Mouse (Mus musculus): ENCODE results near the gene Serpinb8. TPM values are rescaled to one million over a fixed set of nuclear protein-coding genes. Genes with fewer than 3 reads are reported as not detected.

Gene Serpinb8
- polyA plus RNA-seq, 1 experiment from 2014 or later = 6.2 TPM

DNA sequence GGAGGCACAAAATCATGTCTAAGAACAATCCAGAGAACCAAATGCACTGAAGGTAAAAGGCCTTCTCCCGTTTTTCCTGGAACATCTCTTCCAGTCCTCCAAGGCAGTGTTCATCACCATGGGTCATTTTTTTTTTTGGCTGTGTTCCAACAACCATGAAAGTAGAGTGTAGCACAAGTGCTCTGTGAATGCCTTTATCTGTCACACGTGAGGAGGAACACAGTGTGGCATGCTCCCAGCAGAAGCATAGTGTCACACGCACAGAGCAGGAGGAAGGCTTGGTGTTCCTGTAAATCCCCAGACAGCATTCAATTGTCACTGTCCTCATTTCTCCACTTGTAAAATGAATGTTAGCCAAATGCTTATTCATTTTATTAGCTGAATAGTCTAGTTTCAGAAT, 2.8 kb downstream of the Serpinb8 start:
- H3K27me3 ChIP-seq (replicated peaks; ENCODE audit: insufficient read depth, low read length) = no peaks in the 10 kb centered on the region
- ATAC-seq = no peak
- no peaks in the 10 kb centered on the region; the same call in 1 of the 2 replicates for H3K4me1 ChIP-seq (ENCODE audit: insufficient read depth, low read depth, low read length)
- no peak overlapping the region for H3K9ac ChIP-seq (replicated peaks; ENCODE audit: low read depth)
- H3K4me3 ChIP-seq (ENCODE audit: low read depth, low read length) = no peak overlapping the region
- H3K9me3 ChIP-seq (ENCODE audit: low read length) = no peaks in the 10 kb centered on the region
- no peak overlapping the region for H3K4me2 ChIP-seq (replicated peaks; ENCODE audit: low read depth, low read length)
- no peak for DNase-seq (ENCODE audit: low spot score)
- H3K36me3 ChIP-seq (ENCODE audit: insufficient read depth, low read length) = no peaks in the 10 kb centered on the region
- TF ChIP-seq EP300 (IDR thresholded peaks at IDR 0.05) = no peak
- no peak for TF ChIP-seq CTCF (IDR thresholded peaks at IDR 0.05)
- no peak overlapping the region for H3K27ac ChIP-seq (ENCODE audit: low read length)
- 30% methylated on average over 3 of the region's 3 CpGs for WGBS

DNA sequence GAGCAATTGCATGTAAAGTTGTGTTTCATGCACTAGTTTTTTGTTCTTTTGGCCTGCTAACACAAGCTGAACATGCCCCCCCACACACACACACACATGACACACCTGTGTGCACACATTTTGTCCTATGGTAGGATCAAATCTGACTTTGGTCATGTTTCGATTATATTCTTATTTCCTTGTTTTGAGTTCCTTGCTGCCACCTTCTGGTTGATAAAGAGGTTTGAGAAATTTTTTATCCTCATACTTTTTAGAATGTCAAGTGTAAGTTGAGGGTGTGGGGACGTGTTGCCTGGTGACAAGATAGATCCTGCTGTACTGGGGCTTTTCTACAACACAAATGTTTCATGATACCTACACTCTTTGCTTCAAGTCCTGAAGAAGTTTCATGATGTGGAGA, 3.7 kb downstream of the Serpinb8 start:
- DNase-seq (ENCODE audit: low spot score) (peak; percentile 44), ATAC-seq (no peak)
- H3K4me1 ChIP-seq (ENCODE audit: insufficient read depth, low read depth, low read length) = no peaks in the 10 kb centered on the region; the same call in 1 of the 2 replicates
- TF ChIP-seq CTCF (IDR thresholded peaks at IDR 0.05) (peak; percentile 44), EP300 (IDR thresholded peaks at IDR 0.05) (no peak)
- no peaks in the 10 kb centered on the region for H3K9me3 ChIP-seq (ENCODE audit: low read length)
- H3K9ac ChIP-seq (replicated peaks; ENCODE audit: low read depth) = no peak overlapping the region
- H3K4me2 ChIP-seq (replicated peaks; ENCODE audit: low read depth, low read length) = no peak overlapping the region
- no peaks in the 10 kb centered on the region for H3K36me3 ChIP-seq (ENCODE audit: insufficient read depth, low read length)
- WGBS = 37% methylated on average over 2 of the region's 2 CpGs
- H3K27me3 ChIP-seq (replicated peaks; ENCODE audit: insufficient read depth, low read length) = no peaks in the 10 kb centered on the region
- H3K27ac ChIP-seq (ENCODE audit: low read length) = no peak overlapping the region
- no peak overlapping the region for H3K4me3 ChIP-seq (ENCODE audit: low read depth, low read length)

DNA sequence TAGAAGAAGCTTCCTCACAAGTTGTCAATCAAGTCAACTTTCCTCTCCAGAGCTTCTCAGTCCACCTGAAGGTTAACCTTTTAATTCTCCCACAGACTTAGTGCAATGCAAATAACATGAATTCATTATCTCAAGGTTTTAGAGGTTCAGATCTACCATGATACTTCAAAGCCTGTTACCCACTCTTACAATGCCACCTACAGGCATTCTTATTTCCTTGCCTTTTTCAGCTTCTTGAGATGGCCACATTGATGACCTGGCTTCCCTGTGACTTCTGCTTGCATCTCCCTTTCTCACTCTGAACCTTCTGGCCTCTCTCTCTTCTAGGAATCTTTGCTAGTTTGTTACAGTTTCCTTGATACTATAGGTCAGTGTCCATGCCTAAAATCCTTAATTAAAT, 7.1 kb downstream of the Serpinb8 start:
- DNase-seq (ENCODE audit: low spot score) (no peak), ATAC-seq (no peak)
- no peaks in the 10 kb centered on the region for H3K9me3 ChIP-seq (ENCODE audit: low read length)
- TF ChIP-seq EP300 (IDR thresholded peaks at IDR 0.05) (no peak), CTCF (IDR thresholded peaks at IDR 0.05) (no peak)
- no peaks in the 10 kb centered on the region for H3K27me3 ChIP-seq (replicated peaks; ENCODE audit: insufficient read depth, low read length)
- no peak overlapping the region for H3K9ac ChIP-seq (replicated peaks; ENCODE audit: low read depth)
- H3K4me2 ChIP-seq (replicated peaks; ENCODE audit: low read depth, low read length) = no peak overlapping the region
- H3K27ac ChIP-seq (ENCODE audit: low read length) = no peak overlapping the region
- no peaks in the 10 kb centered on the region; the same call in 1 of the 2 replicates for H3K4me1 ChIP-seq (ENCODE audit: insufficient read depth, low read depth, low read length)
- no peak overlapping the region for H3K4me3 ChIP-seq (ENCODE audit: low read depth, low read length)
- no peaks in the 10 kb centered on the region for H3K36me3 ChIP-seq (ENCODE audit: insufficient read depth, low read length)

DNA sequence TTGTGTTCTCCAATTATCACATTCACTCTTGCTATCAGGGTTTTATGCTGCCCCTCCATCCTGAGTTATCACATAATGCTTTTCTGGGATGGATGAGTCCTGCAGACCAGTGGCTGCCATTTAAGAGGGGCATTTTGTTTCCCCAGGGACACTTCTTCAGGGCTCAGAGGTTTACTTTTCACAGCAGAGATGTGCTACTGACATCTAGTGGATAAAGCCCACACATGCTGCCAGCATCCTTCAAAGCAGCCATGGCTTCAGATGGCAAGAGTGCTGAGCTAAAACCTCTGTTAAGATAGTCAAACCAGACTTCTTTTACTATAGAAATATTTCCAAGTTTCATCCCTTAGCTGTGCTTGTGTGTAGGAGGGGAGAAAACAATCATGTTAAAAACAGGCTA, 8.7 kb downstream of the Serpinb8 start:
- Histone ChIP-seq H3K27ac (ENCODE audit: low read length) (no peak overlapping the region), H3K9ac (replicated peaks; ENCODE audit: low read depth) (no peak overlapping the region), H3K36me3 (ENCODE audit: insufficient read depth, low read length) (no peaks in the 10 kb centered on the region), H3K4me3 (ENCODE audit: low read depth, low read length) (no peak overlapping the region), H3K4me1 (ENCODE audit: insufficient read depth, low read depth, low read length) (no peaks in the 10 kb centered on the region), H3K4me2 (replicated peaks; ENCODE audit: low read depth, low read length) (no peak overlapping the region), H3K9me3 (ENCODE audit: low read length) (no peaks in the 10 kb centered on the region), H3K27me3 (replicated peaks; ENCODE audit: insufficient read depth, low read length) (no peaks in the 10 kb centered on the region)
- ATAC-seq = no peak
- no peak for DNase-seq (ENCODE audit: low spot score)
- TF ChIP-seq CTCF (IDR thresholded peaks at IDR 0.05) (peak; percentile 74), EP300 (IDR thresholded peaks at IDR 0.05) (no peak)

DNA sequence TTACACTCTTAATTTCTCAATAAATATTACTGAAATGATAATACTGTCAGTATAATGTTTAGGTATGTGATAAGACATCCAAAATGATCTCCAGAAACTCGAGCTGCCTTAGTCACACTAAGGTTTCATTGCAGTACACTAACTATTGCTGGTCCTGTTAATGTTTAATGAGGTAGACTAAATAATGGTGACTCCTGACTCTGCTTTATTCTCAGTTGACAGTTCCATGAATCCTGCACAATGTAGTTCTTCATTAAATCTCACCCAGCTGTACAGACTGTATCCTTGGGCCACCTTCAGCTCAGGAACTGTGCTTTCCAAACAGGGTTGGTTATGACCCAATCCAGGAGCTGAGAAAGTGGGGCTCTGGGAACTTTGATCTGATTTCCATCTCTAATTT, 19.1 kb downstream of the Serpinb8 start:
- H3K4me3 ChIP-seq (ENCODE audit: low read depth, low read length) = no peak overlapping the region
- no peaks in the 10 kb centered on the region for H3K4me1 ChIP-seq (ENCODE audit: insufficient read depth, low read depth, low read length)
- no peak overlapping the region for H3K4me2 ChIP-seq (replicated peaks; ENCODE audit: low read depth, low read length)
- H3K27me3 ChIP-seq (replicated peaks; ENCODE audit: insufficient read depth, low read length) = no peaks in the 10 kb centered on the region
- TF ChIP-seq CTCF (IDR thresholded peaks at IDR 0.05) (no peak), EP300 (IDR thresholded peaks at IDR 0.05) (no peak)
- no peaks in the 10 kb centered on the region for H3K9me3 ChIP-seq (ENCODE audit: low read length)
- H3K36me3 ChIP-seq (ENCODE audit: insufficient read depth, low read length) = no peaks in the 10 kb centered on the region
- DNase-seq (ENCODE audit: low spot score) = no peak
- no peak overlapping the region for H3K9ac ChIP-seq (replicated peaks; ENCODE audit: low read depth)
- 19% methylated on average over 1 of the region's 1 CpGs for WGBS
- H3K27ac ChIP-seq (ENCODE audit: low read length) = no peak overlapping the region
- ATAC-seq = no peak

DNA sequence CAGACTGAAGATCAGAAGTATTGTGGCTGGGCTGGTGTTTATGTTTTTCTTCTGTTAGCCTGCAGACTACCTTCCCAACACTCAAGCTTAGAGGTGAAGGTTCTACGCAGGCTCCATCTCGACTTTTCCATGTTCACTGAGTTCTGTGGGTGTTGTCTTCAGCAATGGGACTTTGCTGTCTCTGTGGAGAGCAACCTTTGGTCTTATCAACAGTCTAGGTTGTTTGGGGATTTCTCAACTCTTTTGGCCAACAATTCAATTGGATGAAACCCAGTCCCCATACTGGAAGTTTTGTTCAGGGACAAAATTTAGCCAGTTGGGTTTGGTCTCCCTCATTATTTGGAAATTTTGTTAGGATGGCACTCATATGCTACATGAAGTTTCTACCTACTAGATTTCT, 24.3 kb downstream of the Serpinb8 start:
- Histone ChIP-seq H3K9me3 (ENCODE audit: low read length) (no peaks in the 10 kb centered on the region), H3K27ac (ENCODE audit: low read length) (no peak overlapping the region), H3K4me3 (ENCODE audit: low read depth, low read length) (no peak overlapping the region), H3K36me3 (ENCODE audit: insufficient read depth, low read length) (no peaks in the 10 kb centered on the region), H3K9ac (replicated peaks; ENCODE audit: low read depth) (no peak overlapping the region), H3K27me3 (replicated peaks; ENCODE audit: insufficient read depth, low read length) (no peaks in the 10 kb centered on the region), H3K4me1 (ENCODE audit: insufficient read depth, low read depth, low read length) (no peaks in the 10 kb centered on the region), H3K4me2 (replicated peaks; ENCODE audit: low read depth, low read length) (no peak overlapping the region)
- no peak for DNase-seq (ENCODE audit: low spot score)
- ATAC-seq = no peak
- no peak for TF ChIP-seq EP300 (IDR thresholded peaks at IDR 0.05)
- TF ChIP-seq CTCF (IDR thresholded peaks at IDR 0.05) = no peak
- 77% methylated on average over 2 of the region's 2 CpGs for WGBS

DNA sequence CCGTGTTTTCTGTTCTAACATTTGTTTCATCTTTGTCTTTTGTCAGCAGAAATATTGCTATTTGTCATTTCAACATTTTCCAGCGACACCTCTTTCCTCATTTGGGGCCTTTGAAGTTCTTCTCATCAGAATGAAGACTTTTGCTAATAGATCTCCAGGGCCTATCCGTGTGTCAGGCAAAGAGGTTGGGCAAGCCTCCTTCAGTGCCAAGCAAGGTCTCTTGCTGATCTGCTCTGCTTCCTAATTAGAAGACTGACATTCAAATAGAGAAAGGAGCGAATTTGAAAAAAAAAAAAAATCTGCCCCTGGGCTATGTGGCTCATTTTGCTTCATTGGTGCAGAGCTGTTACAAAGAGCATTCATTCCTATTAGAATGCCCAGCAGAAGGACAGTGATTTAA, 32.2 kb downstream of the Serpinb8 start:
- H3K36me3 ChIP-seq (ENCODE audit: insufficient read depth, low read length) = no peaks in the 10 kb centered on the region
- H3K27ac ChIP-seq (ENCODE audit: low read length) = no peak overlapping the region
- H3K9ac ChIP-seq (replicated peaks; ENCODE audit: low read depth) = no peak overlapping the region
- no peaks in the 10 kb centered on the region for H3K9me3 ChIP-seq (ENCODE audit: low read length)
- no peak overlapping the region for H3K4me2 ChIP-seq (replicated peaks; ENCODE audit: low read depth, low read length)
- no peaks in the 10 kb centered on the region for H3K27me3 ChIP-seq (replicated peaks; ENCODE audit: insufficient read depth, low read length)
- no peak for TF ChIP-seq EP300 (IDR thresholded peaks at IDR 0.05)
- no peak for TF ChIP-seq CTCF (IDR thresholded peaks at IDR 0.05)
- no peak for DNase-seq (ENCODE audit: low spot score)
- no peak for ATAC-seq
- H3K4me1 ChIP-seq (ENCODE audit: insufficient read depth, low read depth, low read length) = no peaks in the 10 kb centered on the region
- H3K4me3 ChIP-seq (ENCODE audit: low read depth, low read length) = no peak overlapping the region
- WGBS = 63% methylated on average over 4 of the region's 4 CpGs

Measured in lung, postnatal 0 days (tissue).